Mouse (Mus musculus) thymus, adult 2 months (tissue): ENCODE measurements around the gene Apobec3. TPM values are rescaled to one million over a fixed set of nuclear protein-coding genes. Genes with fewer than 3 reads are reported as not detected.

Experiments used
- DNase-seq: peaks from one replicate; pipeline ENCODE4 v3.0.0; 2021
- H3K27ac ChIP-seq: fragments of 200-500 bp; 2 replicates; pipeline ENCODE4 v1.5.1; 2012; ENCODE audit warnings: low read length, control low read depth; ENCODE audit not compliant: control insufficient read depth, insufficient read depth
- H3K27me3 ChIP-seq: fragments of 200-500 bp; 2 replicates; pipeline ENCODE4 v1.6.1; 2012; ENCODE audit warnings: mild to moderate bottlenecking, low read length, moderate library complexity, mixed read lengths; ENCODE audit not compliant: control insufficient read depth, insufficient read depth
- H3K36me3 ChIP-seq: fragments of 200-500 bp; 2 replicates; pipeline ENCODE4 v1.6.1; 2012; ENCODE audit warnings: mild to moderate bottlenecking, low read length, moderate library complexity; ENCODE audit not compliant: control insufficient read depth, insufficient read depth
- H3K4me1 ChIP-seq: fragments of 200-500 bp; replicated peaks from 2 replicates; pipeline ENCODE4 v1.6.1; 2012; ENCODE audit warnings: low read length; ENCODE audit not compliant: control insufficient read depth, insufficient read depth
- H3K4me3 ChIP-seq: fragments of 200-500 bp; 2 replicates; pipeline ENCODE4 v1.5.1; 2012; ENCODE audit warnings: mild to moderate bottlenecking, low read length, control low read depth, moderate library complexity; ENCODE audit not compliant: control insufficient read depth, insufficient read depth
- CTCF ChIP-seq: fragments of 200-500 bp; IDR thresholded peaks from 2 replicates; pipeline ENCODE4 v1.5.1; 2012; ENCODE audit warnings: mild to moderate bottlenecking, control low read depth, low read length, moderate library complexity, borderline replicate concordance; ENCODE audit not compliant: control insufficient read depth, poor library complexity, insufficient read depth; ENCODE audit errors: extremely low read depth
- POLR2A ChIP-seq: fragments of 200-500 bp; IDR thresholded peaks from 2 replicates; pipeline ENCODE4 v1.6.1; 2012; ENCODE audit warnings: mild to moderate bottlenecking, low read length, control low read depth, moderate library complexity; ENCODE audit not compliant: control insufficient read depth, poor library complexity, insufficient read depth; ENCODE audit errors: extremely low read depth
- WGBS: fragments of 180-500 bp; shearing (Covaris S2); methylation state at CpG from one replicate; pipeline ENCODE4 v1.1.7; 2018; 5-methylcytosine and 5-hydroxymethylcytosine counted together
- polyA plus RNA-seq: library from polyadenylated mRNA; depleted of rRNA; stranded (reverse); fragments of >200 nt; gene quantifications from 2 replicates; pipeline ENCODE4 v1.2.3, GENCODE M21; 2012

Apobec3 gene
- polyA plus RNA-seq, 1 experiment, result 92.3 TPM

- DNase-seq, result no peak
- peak overlapping the region; percentile 92 for H3K27ac ChIP-seq
- peaks cover 31% of the 10 kb centered on the region for H3K4me1 ChIP-seq
- 76% methylated on average over 11 of the region's 11 CpGs for WGBS
- H3K4me3 ChIP-seq, result peak overlapping the region; percentile 37
- no peak for TF ChIP-seq POLR2A
- TF ChIP-seq CTCF, result no peak
- peaks cover 6% of the 10 kb centered on the region; the same call in 1 of the 2 replicates for H3K36me3 ChIP-seq
- no peaks in the 10 kb centered on the region for H3K27me3 ChIP-seq
Observed at GRCm38 (mm10) chr15:79926856-79927416, 35.5 kb downstream of the Apobec3 start.

GRCm38 (mm10) chr15:79927637-79928122 is 36.2 kb downstream of the Apobec3 start:
- peaks cover 34% of the 10 kb centered on the region for H3K4me1 ChIP-seq
- 1% methylated on average over 29 of the region's 29 CpGs for WGBS
- no peaks in the 10 kb centered on the region for H3K36me3 ChIP-seq
- TF ChIP-seq CTCF (no peak), POLR2A (peak; percentile 95)
- peak overlapping the region; percentile 92 for H3K27ac ChIP-seq
- DNase-seq, result peak; percentile 97
- no peaks in the 10 kb centered on the region for H3K27me3 ChIP-seq
- H3K4me3 ChIP-seq, result peak overlapping the region; percentile 57

GRCm38 (mm10) chr15:79928316-79928715 is 36.9 kb downstream of the Apobec3 start:
- Histone ChIP-seq H3K36me3 (no peaks in the 10 kb centered on the region), H3K4me3 (no peak overlapping the region), H3K4me1 (peaks cover 36% of the 10 kb centered on the region), H3K27ac (peak overlapping the region; percentile 86), H3K27me3 (peaks cover under 1% of the 10 kb centered on the region; the same call in 1 of the 2 replicates)
- no peak for TF ChIP-seq POLR2A
- 96% methylated on average over 3 of the region's 3 CpGs for WGBS
- DNase-seq, result no peak

- Histone ChIP-seq H3K4me1 (peaks cover 40% of the 10 kb centered on the region), H3K27ac (peak overlapping the region; percentile 86), H3K27me3 (peaks cover 5% of the 10 kb centered on the region; the same call in 1 of the 2 replicates), H3K4me3 (no peak overlapping the region), H3K36me3 (no peaks in the 10 kb centered on the region)
- DNase-seq, result no peak
- TF ChIP-seq CTCF (no peak), POLR2A (no peak)
- 96% methylated on average over 2 of the region's 2 CpGs for WGBS
Observed at GRCm38 (mm10) chr15:79928736-79929135, 37.3 kb downstream of the Apobec3 start.

- Histone ChIP-seq H3K4me3 (no peak overlapping the region), H3K27me3 (peaks cover 7% of the 10 kb centered on the region; the same call in 1 of the 2 replicates), H3K36me3 (no peaks in the 10 kb centered on the region), H3K27ac (no peak overlapping the region), H3K4me1 (peaks cover 45% of the 10 kb centered on the region)
- TF ChIP-seq POLR2A (no peak), CTCF (no peak)
- DNase-seq, result no peak
- 95% methylated on average over 3 of the region's 3 CpGs for WGBS
Observed at GRCm38 (mm10) chr15:79929734-79930133, 38.3 kb downstream of the Apobec3 start.

- Histone ChIP-seq H3K4me3 (peak overlapping the region; percentile 47), H3K4me1 (peaks cover 44% of the 10 kb centered on the region), H3K27me3 (peaks cover 8% of the 10 kb centered on the region; the same call in 1 of the 2 replicates), H3K27ac (peak overlapping the region; percentile 16; the same call in 1 of the 2 replicates), H3K36me3 (no peaks in the 10 kb centered on the region)
- no peak for TF ChIP-seq POLR2A
- 35% methylated on average over 13 of the region's 13 CpGs for WGBS
- no peak for DNase-seq
Observed at GRCm38 (mm10) chr15:79931496-79932141, 40.2 kb downstream of the Apobec3 start.
